In the genomic region with DNA sequence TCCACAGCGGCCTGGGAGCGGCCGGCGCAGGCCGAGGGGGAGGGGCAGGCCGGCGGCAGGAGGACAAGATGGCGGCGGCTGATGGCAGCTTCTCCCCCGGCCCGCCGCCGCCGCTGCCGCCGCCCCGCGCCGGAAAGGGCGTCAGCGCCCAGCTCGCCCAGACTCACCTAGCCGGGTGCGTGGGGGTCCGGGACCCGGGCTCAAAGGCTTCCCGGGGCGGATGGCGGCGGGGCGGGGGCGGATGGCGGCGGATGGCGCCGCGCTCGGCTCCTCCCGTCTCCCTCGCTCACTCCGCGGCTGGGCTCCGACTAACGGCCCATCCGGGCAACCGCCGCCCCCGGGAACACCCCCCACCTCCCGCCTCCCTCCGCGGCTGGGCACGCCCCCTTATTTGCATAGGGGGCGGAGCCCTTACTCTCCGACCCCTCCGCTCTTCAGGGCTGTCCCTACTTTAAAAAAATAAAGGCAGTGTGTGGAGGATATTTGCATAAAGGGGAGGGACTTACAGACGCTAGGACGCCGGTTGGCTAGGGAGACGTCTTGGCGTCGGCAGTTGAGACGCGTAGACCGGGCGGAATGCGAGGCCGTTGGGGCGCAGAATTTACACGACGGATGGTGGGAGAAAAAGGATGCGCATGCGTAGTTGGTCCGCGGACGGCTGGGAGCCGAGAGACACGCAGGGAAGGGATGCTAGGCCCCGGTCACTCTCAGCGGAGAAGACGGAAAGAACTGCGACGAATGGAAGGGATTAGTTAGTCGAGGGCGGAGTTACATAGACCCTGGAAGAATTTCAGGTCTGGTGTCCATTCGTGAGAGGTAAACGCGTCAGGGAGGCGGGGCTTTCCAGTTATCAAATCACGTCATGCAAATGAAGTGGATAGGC, we compare ENCODE assay signal across 8 mouse cellular contexts. TPM values are rescaled to one million over a fixed set of nuclear protein-coding genes. Genes with fewer than 3 reads are reported as not detected.
A peak's percentile ranks its signal among the peaks of the same experiment; 100 is the strongest.
DNase-seq lines count a peak whose midpoint lies in the region; ATAC-seq lines count a peak whose summit lies in the region.

Gene Prrc2a, minus strand, starts transcription at position 330 of the 883 bp plus-strand sequence.

- H3K27ac ChIP-seq in forebrain, embryonic 14.5 days (ENCODE audit: low read depth, low read length) = peak within 1 kb of the TSS; percentile 97
- H3K27ac ChIP-seq in neural tube, embryonic 15.5 days (replicated peaks) = peak within 1 kb of the TSS; percentile 93

- H3K9ac ChIP-seq in forebrain, embryonic 14.5 days (ENCODE audit: low read length) = peak within 1 kb of the TSS; percentile 99
- peak within 1 kb of the TSS; percentile 100 for H3K9ac ChIP-seq in neural tube, embryonic 15.5 days (replicated peaks)

- WGBS in forebrain, embryonic 14.5 days = under 1% methylated on average over 71 of the region's 89 CpGs
- under 1% methylated on average over 68 of the region's 89 CpGs for WGBS in neural tube, embryonic 15.5 days

- peaks cover 18% of the 10 kb centered on the region for H3K4me1 ChIP-seq in forebrain, embryonic 14.5 days (ENCODE audit: control insufficient read depth, insufficient read depth, low read length)
- peaks cover 42% of the 10 kb centered on the region for H3K4me1 ChIP-seq in neural tube, embryonic 15.5 days

- H3K4me3 ChIP-seq in forebrain, embryonic 14.5 days (ENCODE audit: low read depth, low read length) = peak within 1 kb of the TSS; percentile 100
- H3K4me3 ChIP-seq in neural tube, embryonic 15.5 days (replicated peaks) = peak within 1 kb of the TSS; percentile 99

- peaks cover 28% of the 10 kb centered on the region for H3K36me3 ChIP-seq in forebrain, embryonic 14.5 days (ENCODE audit: control insufficient read depth, insufficient read depth, low read length)
- H3K36me3 ChIP-seq in neural tube, embryonic 15.5 days = peaks cover 24% of the 10 kb centered on the region

- DNase-seq in ES-CJ7 (ENCODE audit: low read depth, low spot score) = peak; percentile 100
- peak; percentile 99 for DNase-seq in cerebellum, adult 11 months
- peak; percentile 100 for DNase-seq in forebrain, embryonic 14.5 days (ENCODE audit: low spot score)
- peak; percentile 96 to 97 for DNase-seq in heart, postnatal 14 days
- DNase-seq in layer of hippocampus, adult 11-12 months (ENCODE audit: low spot score) = peak; percentile 99
- DNase-seq in lung, adult 18-20 months = peak; percentile 98 to 99
- peak; percentile 100 for DNase-seq in testis, postnatal 14 days (ENCODE audit: low spot score)

- no peaks in the 10 kb centered on the region for H3K9me3 ChIP-seq in forebrain, embryonic 14.5 days (replicated peaks; ENCODE audit: control insufficient read depth, low read length)
- no peaks in the 10 kb centered on the region for H3K9me3 ChIP-seq in neural tube, embryonic 15.5 days (replicated peaks)

- H3K4me2 ChIP-seq in forebrain, embryonic 14.5 days (ENCODE audit: low read length) = peak within 1 kb of the TSS; percentile 98
- peak within 1 kb of the TSS; percentile 95 for H3K4me2 ChIP-seq in neural tube, embryonic 15.5 days

- ATAC-seq in forebrain, embryonic 14.5 days = peak; percentile 95
- peak; percentile 96 for ATAC-seq in neural tube, embryonic 15.5 days (ENCODE audit: low FRiP score)

- intact Hi-C loops in heart, postnatal 14 days (cut with DNase I) = loop anchor here (5.0 kb wide), 1 partner anchor 38 kb away; the partner anchor contains the start of gene D17H6S53E

- H3K27me3 ChIP-seq in forebrain, embryonic 14.5 days (replicated peaks; ENCODE audit: control insufficient read depth, insufficient read depth, low read length) = no peaks in the 10 kb centered on the region
- H3K27me3 ChIP-seq in neural tube, embryonic 15.5 days (replicated peaks) = no peaks in the 10 kb centered on the region

RNA-seq across cellular contexts. Expression of gene Prrc2a, which starts in this region (rescaled TPM):
- polyA plus RNA-seq in forebrain, embryonic 14.5 days (2014; fragmentation: Nextera tagmentation; extraction: Ambion mirVana) = 117 and 141 TPM in 2 replicates
- total RNA-seq in heart, postnatal 14 days (2021) = 100 to 1,000 TPM; 148 to 174 TPM
- 155 TPM in 2 replicates for polyA plus RNA-seq in neural tube, embryonic 15.5 days (2015; fragmentation: Nextera tagmentation; extraction: Ambion mirVana)

Comparison
In these comparisons a context has a peak if more than half of its experiments do, and no peak if none do; other contexts are left out.
1. Peak in every context shown above with its lines: DNase-seq, ATAC-seq, H3K4me3 ChIP-seq and H3K27ac ChIP-seq.